Mouse (Mus musculus) intestine, embryonic 15.5 days (tissue): ENCODE data around the gene Nwd2. TPM values are rescaled to one million over a fixed set of nuclear protein-coding genes. Genes with fewer than 3 reads are reported as not detected.
A peak's percentile ranks its signal among the peaks of the same experiment; 100 is the strongest.

ENCODE experiments used
- ATAC-seq: fragments of 200-750 bp; cut with Nextera tagmentation; 2 replicates; pipeline ENCODE4 v1.8.0; 2017; ENCODE audit warnings: moderate TSS enrichment, moderate library complexity
- H3K27ac ChIP-seq: fragments of 300-500 bp; sonication (generic); 2 replicates; pipeline ENCODE4 v1.5.1; 2015; ENCODE audit warnings: mild to moderate bottlenecking, inconsistent platforms
- H3K27me3 ChIP-seq: fragments of 300-500 bp; sonication (generic); replicated peaks from 2 replicates; pipeline ENCODE4 v1.6.1; 2015; ENCODE audit warnings: inconsistent platforms
- H3K36me3 ChIP-seq: fragments of 300-500 bp; sonication (generic); 2 replicates; pipeline ENCODE4 v1.6.1; 2015; ENCODE audit warnings: inconsistent platforms
- H3K4me1 ChIP-seq: fragments of 300-500 bp; sonication (generic); replicated peaks from 2 replicates; pipeline ENCODE4 v1.6.1; 2015; ENCODE audit warnings: inconsistent platforms
- H3K4me2 ChIP-seq: fragments of 300-500 bp; sonication (generic); replicated peaks from 2 replicates; pipeline ENCODE4 v1.6.1; 2015; ENCODE audit warnings: mild to moderate bottlenecking, inconsistent platforms
- H3K4me3 ChIP-seq: fragments of 300-500 bp; sonication (generic); replicated peaks from 2 replicates; pipeline ENCODE4 v1.5.1; 2015; ENCODE audit warnings: inconsistent platforms
- H3K9ac ChIP-seq: fragments of 300-500 bp; sonication (generic); 2 replicates; pipeline ENCODE4 v1.6.1; 2015; ENCODE audit warnings: inconsistent platforms
- H3K9me3 ChIP-seq: fragments of 300-500 bp; sonication (generic); 2 replicates; pipeline ENCODE4 v1.6.1; 2016; ENCODE audit warnings: inconsistent platforms
- WGBS: fragments of 180-500 bp; shearing (Covaris S2); methylation state at CpG from one replicate; pipeline ENCODE4 v1.1.7; 2015; 5-methylcytosine and 5-hydroxymethylcytosine counted together
- polyA plus RNA-seq: library from polyadenylated mRNA; unstranded; fragments of >200 nt; fragmentation: Nextera tagmentation; extraction: Ambion mirVana; gene quantifications from 2 replicates; pipeline ENCODE4 v1.2.1, GENCODE M21; 2015

Nwd2 gene
- 0.18 and 0.30 TPM in 2 replicates for polyA plus RNA-seq

DNA sequence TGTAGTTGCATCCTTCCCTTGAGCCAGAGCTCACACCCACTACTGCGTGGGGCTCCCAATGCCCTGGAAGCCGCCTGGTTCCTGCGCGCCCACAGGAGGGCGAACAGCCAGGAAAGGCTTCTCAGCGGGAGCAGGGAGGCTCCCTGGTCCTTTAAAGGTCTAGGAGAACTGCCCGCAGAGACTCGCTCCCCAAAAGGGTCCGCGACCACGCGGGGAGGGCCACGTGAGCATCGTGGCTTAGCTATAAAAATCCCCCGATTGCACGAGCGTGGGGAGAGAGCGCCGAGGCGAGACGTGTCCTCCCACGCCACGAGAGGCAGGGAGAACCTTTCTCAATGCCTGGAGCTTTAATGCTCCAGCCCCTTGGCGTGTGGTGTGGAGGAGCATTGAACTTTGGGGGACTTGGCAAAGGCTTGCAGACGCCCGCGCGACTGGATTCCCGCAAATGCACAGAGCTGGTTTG is at the start of gene Nwd2:
Gene Nwd2, plus strand, starts transcription at position 33 of the 463 bp plus-strand sequence.
- H3K27ac ChIP-seq, result no peak within 1 kb of the TSS
- H3K9ac ChIP-seq, result peak within 1 kb of the TSS; percentile 26; the same call in 1 of the 2 replicates
- H3K4me2 ChIP-seq, result peak within 1 kb of the TSS; percentile 94
- H3K4me3 ChIP-seq, result peak within 1 kb of the TSS; percentile 43
- peaks cover 29% of the 10 kb centered on the region for H3K27me3 ChIP-seq
- peaks cover 5% of the 10 kb centered on the region; the same call in 1 of the 2 replicates for H3K4me1 ChIP-seq
- no peaks in the 10 kb centered on the region for H3K9me3 ChIP-seq
- H3K36me3 ChIP-seq, result no peaks in the 10 kb centered on the region
- 3% methylated on average over 29 of the region's 29 CpGs for WGBS
- ATAC-seq, result peak; percentile 23; the same call in 1 of the 2 replicates

DNA sequence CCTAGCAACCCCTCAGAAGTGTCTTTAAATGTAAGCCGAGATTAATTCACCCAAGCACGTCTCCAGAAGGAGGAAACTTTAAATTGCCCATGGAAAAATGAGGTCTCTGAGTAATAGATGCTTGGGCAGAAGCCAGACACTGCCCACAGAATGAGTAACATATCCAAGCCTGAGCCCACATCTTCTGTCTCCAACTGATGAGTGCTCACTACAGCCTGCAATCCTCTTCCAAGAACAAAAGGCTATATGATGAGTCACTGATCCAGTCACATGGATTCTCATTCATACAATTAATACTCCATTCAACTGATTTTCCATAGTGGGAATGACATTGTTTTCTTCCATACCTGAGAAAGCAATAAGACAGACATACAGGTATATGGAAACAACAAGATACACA is 41.5 kb upstream of the Nwd2 start:
- WGBS, result 73% methylated on average over 2 of the region's 2 CpGs

DNA sequence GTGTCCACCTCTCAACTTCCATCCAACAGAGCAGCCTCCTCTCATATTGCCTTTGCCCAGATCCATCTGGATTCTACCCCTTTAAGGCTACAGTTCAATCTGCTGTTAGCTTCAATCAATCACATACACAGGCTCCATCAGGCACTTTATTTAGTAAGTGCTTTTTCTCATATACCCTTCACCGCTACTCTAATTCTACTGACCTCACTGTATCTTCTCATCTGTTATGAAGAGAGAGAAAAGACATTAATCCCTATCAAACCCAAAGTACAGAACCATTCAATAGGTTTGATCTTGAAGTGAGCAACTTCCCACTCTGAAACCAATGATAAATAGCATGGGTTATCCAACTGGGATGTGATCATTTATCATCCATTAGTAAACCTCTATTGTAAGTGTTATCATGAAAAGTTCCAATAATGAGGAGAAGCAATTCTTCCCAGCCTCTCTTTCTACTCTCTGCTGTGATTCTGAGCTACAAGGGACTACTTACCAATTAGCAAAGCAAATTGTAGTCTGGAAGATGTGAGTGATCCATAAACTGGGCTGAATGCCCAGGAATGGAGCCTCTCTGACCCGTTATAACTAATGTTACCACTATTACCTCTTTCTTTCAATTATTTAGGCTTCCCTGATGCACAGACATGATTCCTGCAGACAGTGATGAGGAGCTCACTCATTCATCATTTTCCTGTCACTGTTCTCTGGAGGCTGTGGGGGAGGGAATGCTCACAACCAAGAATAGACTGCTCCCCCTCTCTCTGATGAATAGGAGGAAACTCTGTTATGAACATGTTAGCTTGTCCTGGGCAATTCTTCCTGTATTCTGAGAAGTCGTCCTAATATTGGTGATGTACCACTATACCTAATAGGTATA is 31.9 kb upstream of the Nwd2 start:
- no peaks in the 10 kb centered on the region for H3K9me3 ChIP-seq
- H3K4me3 ChIP-seq, result no peak overlapping the region
- H3K36me3 ChIP-seq, result no peaks in the 10 kb centered on the region
- no peak overlapping the region for H3K4me2 ChIP-seq
- H3K27me3 ChIP-seq, result no peaks in the 10 kb centered on the region
- no peak overlapping the region for H3K27ac ChIP-seq
- no peak for ATAC-seq
- H3K9ac ChIP-seq, result no peak overlapping the region
- H3K4me1 ChIP-seq, result no peaks in the 10 kb centered on the region
- 65% methylated on average over 3 of the region's 3 CpGs for WGBS

More for the DNA sequence above, 41.5 kb upstream of the Nwd2 start:
- no peaks in the 10 kb centered on the region for H3K36me3 ChIP-seq
- H3K4me1 ChIP-seq, result no peaks in the 10 kb centered on the region
- no peak overlapping the region for H3K9ac ChIP-seq
- no peaks in the 10 kb centered on the region for H3K9me3 ChIP-seq
- no peak overlapping the region for H3K27ac ChIP-seq
- H3K4me2 ChIP-seq, result no peak overlapping the region
- no peaks in the 10 kb centered on the region for H3K27me3 ChIP-seq
- ATAC-seq, result no peak
- no peak overlapping the region for H3K4me3 ChIP-seq

DNA sequence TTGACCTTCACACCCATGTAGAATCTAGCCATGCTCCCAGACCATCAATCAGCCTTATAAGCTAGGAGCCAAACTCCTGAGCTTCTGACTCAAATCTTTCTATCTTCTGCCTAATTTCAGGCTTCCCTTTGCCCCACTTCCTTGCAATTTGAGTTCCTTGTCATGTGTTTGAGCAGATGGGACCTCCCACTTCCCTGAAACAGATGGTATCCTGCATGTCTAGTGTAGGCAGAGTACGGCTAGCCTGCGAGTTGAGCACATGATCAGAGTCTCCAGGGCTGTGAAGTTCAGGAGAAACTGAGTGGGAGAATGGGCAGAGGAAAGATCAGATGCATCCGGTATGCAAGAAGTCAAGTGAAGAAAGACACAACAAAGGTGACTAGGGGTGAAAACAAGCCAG is 24.8 kb upstream of the Nwd2 start:
- H3K9me3 ChIP-seq, result no peaks in the 10 kb centered on the region
- no peaks in the 10 kb centered on the region for H3K27me3 ChIP-seq
- no peak overlapping the region for H3K4me3 ChIP-seq
- ATAC-seq, result no peak
- no peaks in the 10 kb centered on the region for H3K36me3 ChIP-seq
- H3K9ac ChIP-seq, result no peak overlapping the region
- no peak overlapping the region for H3K27ac ChIP-seq
- H3K4me2 ChIP-seq, result no peak overlapping the region
- WGBS, result 62% methylated on average over 3 of the region's 3 CpGs
- no peaks in the 10 kb centered on the region for H3K4me1 ChIP-seq

DNA sequence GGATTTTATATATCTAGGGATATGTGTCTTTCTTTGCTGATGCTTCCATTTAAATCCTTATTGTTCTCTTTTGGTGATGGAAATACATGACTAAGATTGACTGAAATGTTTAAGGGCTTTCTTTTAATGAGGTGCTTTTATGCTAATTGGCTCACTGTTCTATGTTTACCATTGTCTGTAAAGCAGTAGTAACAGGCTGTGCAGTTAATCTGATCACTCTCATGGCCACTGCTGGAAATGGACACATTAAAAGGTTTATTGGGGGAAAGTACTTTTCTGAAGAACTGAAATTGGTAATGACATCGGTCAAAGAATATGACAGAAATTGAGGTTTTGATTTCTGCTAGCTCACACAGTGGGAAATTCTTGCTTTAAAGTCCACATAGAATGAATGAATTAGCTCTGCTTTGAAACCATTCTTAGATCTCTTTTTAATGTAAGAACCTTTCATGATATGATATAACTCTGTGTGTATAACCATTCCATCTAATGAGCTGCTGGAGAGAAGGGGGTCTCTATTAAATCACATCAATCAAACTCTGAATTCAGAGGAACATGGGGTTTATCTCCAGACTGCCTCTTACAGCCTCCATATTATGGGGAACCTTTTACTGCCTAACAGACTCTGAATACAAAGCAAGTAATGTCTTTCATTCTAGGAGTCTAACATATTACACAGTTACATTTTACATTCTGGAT is 20.9 kb upstream of the Nwd2 start:
- 82% methylated on average over 1 of the region's 1 CpGs for WGBS
- no peaks in the 10 kb centered on the region for H3K27me3 ChIP-seq
- no peaks in the 10 kb centered on the region for H3K9me3 ChIP-seq
- no peak overlapping the region for H3K4me2 ChIP-seq
- no peak overlapping the region for H3K27ac ChIP-seq
- no peak overlapping the region for H3K9ac ChIP-seq
- H3K4me1 ChIP-seq, result no peaks in the 10 kb centered on the region
- no peaks in the 10 kb centered on the region for H3K36me3 ChIP-seq
- H3K4me3 ChIP-seq, result no peak overlapping the region
- ATAC-seq, result no peak

DNA sequence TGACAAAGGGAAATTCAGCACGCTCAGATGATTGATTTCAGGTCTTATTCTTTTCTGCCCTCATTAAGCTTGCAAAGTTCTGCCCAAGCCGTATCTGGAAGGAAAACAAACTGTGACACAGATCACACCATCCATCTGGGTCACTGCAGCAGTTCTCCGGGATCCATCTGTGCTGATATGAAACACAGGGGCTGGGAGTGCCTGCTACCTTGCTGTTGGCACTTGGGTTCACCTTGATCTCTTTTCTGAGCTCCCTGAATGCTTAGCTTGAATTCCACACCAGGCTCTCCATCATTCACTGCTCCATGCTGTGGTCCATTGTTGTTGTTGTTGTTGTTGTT is 20.4 kb upstream of the Nwd2 start:
- Histone ChIP-seq H3K9ac (no peak overlapping the region), H3K27me3 (no peaks in the 10 kb centered on the region), H3K27ac (no peak overlapping the region), H3K4me3 (no peak overlapping the region), H3K36me3 (no peaks in the 10 kb centered on the region), H3K4me2 (no peak overlapping the region), H3K9me3 (no peaks in the 10 kb centered on the region), H3K4me1 (no peaks in the 10 kb centered on the region)
- 71% methylated on average over 3 of the region's 3 CpGs for WGBS
- ATAC-seq, result no peak

DNA sequence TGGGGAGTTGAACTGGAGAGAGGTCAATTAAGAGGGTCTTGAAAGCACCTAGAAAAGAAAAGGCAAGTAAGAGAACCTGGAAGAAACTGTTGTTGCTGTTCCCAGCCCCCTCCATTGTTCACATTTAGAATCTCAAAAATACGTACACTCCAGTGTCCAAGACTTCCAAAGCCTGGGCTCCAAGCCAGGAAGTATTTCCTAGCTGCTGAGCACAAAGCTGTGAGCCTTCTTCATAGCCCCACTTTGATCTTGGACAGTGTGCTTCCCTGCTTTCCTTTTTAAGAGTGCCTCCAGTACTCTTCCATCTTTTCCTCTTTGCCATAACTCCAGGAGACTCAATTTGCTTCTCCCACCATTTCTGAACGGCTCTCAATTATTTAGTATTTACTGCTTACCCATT is 14.3 kb upstream of the Nwd2 start:
- ATAC-seq, result no peak
- H3K4me1 ChIP-seq, result no peaks in the 10 kb centered on the region
- no peak overlapping the region for H3K9ac ChIP-seq
- no peak overlapping the region for H3K4me3 ChIP-seq
- no peak overlapping the region for H3K27ac ChIP-seq
- H3K4me2 ChIP-seq, result no peak overlapping the region
- WGBS, result 49% methylated on average over 2 of the region's 2 CpGs
- H3K27me3 ChIP-seq, result no peaks in the 10 kb centered on the region
- H3K36me3 ChIP-seq, result no peaks in the 10 kb centered on the region
- H3K9me3 ChIP-seq, result no peaks in the 10 kb centered on the region

DNA sequence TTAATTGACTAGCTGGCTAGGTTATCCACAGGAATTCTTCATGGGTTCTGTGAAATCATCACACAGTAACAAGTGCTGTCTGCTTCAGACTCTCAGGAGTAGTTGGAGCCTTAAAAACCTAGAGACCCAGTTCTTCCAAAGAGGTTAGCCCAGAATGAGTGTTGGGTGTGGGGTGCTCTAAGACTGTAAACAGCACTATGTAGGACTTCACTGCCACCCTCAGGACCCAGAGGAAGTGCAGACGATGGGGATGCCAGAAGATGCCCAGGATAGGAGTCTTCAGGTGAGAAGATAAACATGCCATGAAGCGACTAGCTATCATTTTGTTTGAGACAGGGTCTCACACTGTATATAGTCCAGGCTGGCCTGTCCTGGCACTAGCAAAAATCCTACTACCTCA is 715 bp upstream of the Nwd2 start:
- no peak for ATAC-seq
- Histone ChIP-seq H3K27ac (no peak overlapping the region), H3K27me3 (peaks cover 29% of the 10 kb centered on the region), H3K9ac (no peak overlapping the region), H3K4me1 (peaks cover 5% of the 10 kb centered on the region; the same call in 1 of the 2 replicates), H3K4me2 (no peak overlapping the region), H3K4me3 (no peak overlapping the region), H3K36me3 (no peaks in the 10 kb centered on the region), H3K9me3 (no peaks in the 10 kb centered on the region)
- 28% methylated on average over 2 of the region's 2 CpGs for WGBS

DNA sequence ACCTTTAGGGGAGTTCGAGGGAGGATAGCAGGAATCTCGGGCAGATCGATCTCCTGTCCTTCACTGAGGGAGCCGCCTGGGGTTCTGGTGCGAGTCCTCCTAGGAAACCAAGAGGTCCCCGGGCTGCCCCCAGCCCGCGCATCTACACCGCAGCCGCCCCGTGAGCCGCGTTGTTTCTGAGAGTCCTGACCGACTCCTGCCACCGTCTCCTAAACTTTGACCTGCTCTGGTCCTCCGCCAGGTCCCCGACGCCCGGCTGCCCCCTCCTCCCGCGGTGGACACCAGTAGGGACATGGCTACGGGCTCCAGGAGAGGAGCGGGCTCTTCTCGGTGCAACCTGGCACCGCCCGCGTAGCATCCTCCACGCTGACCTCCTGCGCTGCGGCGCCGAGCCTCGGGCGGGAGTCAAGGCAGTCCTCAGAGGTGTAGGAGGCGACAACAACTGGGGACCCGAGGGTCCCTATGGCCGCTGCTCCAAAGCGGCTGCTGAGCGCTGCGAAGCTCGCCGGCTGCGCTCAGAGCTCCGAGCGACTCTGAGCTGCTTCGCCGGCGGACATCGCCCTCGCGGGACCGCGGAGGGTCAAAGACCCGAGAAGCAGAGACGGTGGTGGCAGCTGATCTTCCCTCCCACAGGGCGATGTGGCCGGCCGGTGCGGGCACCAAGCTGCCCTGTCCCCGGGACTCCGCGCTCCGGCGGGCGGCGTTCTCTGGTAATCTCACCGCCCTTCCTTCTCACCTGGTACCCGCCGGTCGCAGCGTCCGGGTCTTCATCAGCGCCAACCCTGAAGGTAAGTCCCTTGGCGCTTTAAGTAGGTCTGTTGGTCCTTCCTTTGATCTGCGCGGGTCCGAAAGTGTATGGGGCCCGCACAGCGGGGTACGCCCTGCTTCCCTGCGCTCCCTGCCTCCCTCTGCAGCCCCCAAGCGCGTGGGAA is 897 bp downstream of the Nwd2 start:
- H3K4me3 ChIP-seq, result peak overlapping the region; percentile 43
- peaks cover 29% of the 10 kb centered on the region for H3K27me3 ChIP-seq
- ATAC-seq, result peak; percentile 55
- H3K4me1 ChIP-seq, result peaks cover 5% of the 10 kb centered on the region; the same call in 1 of the 2 replicates
- peak overlapping the region; percentile 26; the same call in 1 of the 2 replicates for H3K9ac ChIP-seq
- no peak overlapping the region for H3K27ac ChIP-seq
- WGBS, result under 1% methylated on average over 82 of the region's 83 CpGs
- no peaks in the 10 kb centered on the region for H3K36me3 ChIP-seq
- peak overlapping the region; percentile 94 for H3K4me2 ChIP-seq
- no peaks in the 10 kb centered on the region for H3K9me3 ChIP-seq

DNA sequence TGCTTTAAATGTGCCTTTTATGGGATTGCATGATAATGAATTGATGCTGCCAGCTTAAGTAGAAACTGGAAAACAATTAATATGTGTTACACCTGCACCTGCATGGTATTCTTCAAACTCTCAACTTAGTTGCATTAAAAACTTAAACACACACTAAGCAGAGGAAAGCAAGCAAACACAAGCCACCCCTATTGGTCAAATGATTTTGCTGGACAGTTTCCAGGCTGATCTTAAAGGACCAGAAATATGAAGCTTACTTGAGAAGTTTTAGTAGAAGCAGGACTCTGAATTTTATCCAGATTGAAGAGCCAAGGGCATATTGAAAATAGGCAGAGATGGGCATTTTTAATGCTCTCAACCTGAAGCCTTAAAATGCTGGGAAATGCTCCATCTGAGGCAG is 2.9 kb downstream of the Nwd2 start:
- no peak overlapping the region for H3K4me3 ChIP-seq
- no peaks in the 10 kb centered on the region for H3K36me3 ChIP-seq
- H3K27ac ChIP-seq, result no peak overlapping the region
- no peak overlapping the region for H3K4me2 ChIP-seq
- peaks cover 29% of the 10 kb centered on the region for H3K27me3 ChIP-seq
- ATAC-seq, result no peak
- peaks cover 5% of the 10 kb centered on the region; the same call in 1 of the 2 replicates for H3K4me1 ChIP-seq
- no peaks in the 10 kb centered on the region for H3K9me3 ChIP-seq
- no peak overlapping the region for H3K9ac ChIP-seq

DNA sequence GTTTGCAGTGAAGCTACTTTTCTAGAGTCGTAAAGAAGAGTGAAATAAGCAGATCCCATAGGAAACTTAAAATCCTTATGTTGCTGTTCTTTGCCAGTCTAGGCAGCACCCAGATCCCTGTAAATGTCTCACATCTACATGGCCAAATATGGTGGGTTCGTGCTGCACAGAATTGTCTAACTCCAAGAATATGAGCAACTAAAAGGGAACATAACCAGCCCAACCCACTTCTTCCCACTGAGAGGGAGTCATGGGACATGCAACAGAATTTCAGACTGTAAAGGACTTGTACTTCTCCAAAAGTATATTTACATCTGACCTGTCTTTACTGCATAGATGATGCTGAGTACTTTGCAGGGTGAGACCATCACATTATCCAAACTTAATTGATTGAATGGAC is 3.8 kb downstream of the Nwd2 start:
- H3K36me3 ChIP-seq, result no peaks in the 10 kb centered on the region
- 74% methylated on average over 2 of the region's 2 CpGs for WGBS
- H3K9me3 ChIP-seq, result no peaks in the 10 kb centered on the region
- no peak overlapping the region for H3K9ac ChIP-seq
- H3K4me3 ChIP-seq, result no peak overlapping the region
- H3K27me3 ChIP-seq, result peaks cover 29% of the 10 kb centered on the region
- no peak overlapping the region for H3K4me2 ChIP-seq
- no peak overlapping the region for H3K27ac ChIP-seq
- H3K4me1 ChIP-seq, result peaks cover 5% of the 10 kb centered on the region; the same call in 1 of the 2 replicates
- no peak for ATAC-seq

DNA sequence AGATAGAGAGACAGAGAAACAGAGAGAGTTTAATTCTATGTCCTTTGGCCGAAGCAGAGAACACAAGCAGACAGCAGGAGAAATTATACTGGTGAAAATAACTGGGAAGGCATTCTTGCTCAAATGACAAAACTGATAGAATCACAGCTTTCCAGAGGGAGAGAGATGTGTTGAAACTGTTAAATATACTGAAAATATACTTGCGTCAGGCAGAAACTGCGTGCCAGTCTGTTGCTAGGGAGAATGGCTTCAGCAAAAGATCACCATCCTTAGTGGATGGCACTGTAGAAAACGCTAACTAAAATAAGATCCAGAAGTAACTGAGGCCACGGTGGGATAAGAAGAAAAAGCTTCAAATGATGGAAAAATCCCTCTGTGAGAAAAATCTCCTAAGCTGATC is 18.0 kb downstream of the Nwd2 start:
- Histone ChIP-seq H3K4me3 (no peak overlapping the region), H3K9ac (no peak overlapping the region), H3K27me3 (no peaks in the 10 kb centered on the region), H3K4me1 (no peaks in the 10 kb centered on the region), H3K36me3 (no peaks in the 10 kb centered on the region), H3K4me2 (no peak overlapping the region), H3K9me3 (no peaks in the 10 kb centered on the region), H3K27ac (no peak overlapping the region)
- no peak for ATAC-seq
- 86% methylated on average over 5 of the region's 5 CpGs for WGBS
